Mouse (Mus musculus): ENCODE data around the gene Cinp. TPM values are rescaled to one million over a fixed set of nuclear protein-coding genes. Genes with fewer than 3 reads are reported as not detected.
A peak's percentile ranks its signal among the peaks of the same experiment; 100 is the strongest.

Gene Cinp
- polyA plus RNA-seq, 1 experiment, result 44.8 TPM

DNA sequence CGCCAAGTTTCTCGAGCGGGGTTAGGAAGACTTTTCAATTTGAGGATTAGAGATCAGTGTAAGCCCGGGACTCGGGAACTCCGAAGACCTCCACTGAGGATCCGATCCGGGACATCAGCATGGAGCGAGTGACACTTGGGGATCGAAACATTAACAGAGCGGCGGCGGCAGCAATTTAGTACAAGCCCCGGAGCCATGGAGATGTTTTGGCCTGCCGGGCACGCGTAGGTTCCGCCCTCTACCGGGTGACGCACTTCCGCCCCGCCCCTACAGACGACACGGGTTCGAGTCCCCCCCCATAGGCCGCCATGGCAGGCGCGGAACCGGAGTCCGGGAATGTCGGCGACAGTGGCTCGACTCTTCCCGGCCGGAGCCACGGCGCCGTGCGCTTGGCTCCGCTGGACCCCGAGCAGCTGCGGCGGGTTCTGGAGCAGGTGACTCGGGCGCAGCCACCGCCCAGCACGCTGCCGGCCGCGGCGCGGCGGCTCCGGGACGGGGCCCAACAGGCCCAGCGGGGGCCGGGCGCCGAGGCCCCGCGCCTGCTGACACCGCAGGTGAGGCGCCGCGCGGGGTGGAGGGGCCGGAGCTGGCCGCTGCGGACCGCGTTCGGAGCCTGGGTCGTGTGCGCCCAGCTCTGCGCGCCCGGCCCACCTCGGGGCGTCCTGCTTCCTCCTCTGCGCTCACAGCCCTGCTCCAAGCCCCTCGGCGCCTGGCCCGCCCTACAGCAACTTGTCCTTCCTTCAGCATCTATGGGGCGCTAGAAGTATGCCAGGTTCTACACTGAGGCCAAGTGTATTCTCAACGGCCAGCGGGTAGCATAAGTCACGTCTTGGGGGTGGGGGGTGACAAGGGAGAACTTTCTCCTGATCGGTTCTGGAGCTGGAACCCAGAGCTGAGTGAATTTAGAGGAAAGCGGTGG is 38.7 kb downstream of the Cinp start, which contains the start of gene Zfp839:
Gene Zfp839 (plus strand): TSS at position 244 of the 919 bp plus-strand sequence.
- Histone ChIP-seq H3K27ac (ENCODE audit: insufficient read depth, low read length) (peak within 1 kb of the TSS; percentile 21), H3K4me3 (ENCODE audit: insufficient read depth, low read length) (peak within 1 kb of the TSS; percentile 58), H3K4me1 (ENCODE audit: control insufficient read depth, insufficient read depth, low read length) (peaks cover 7% of the 10 kb centered on the region; the same call in 1 of the 2 replicates)
- TF ChIP-seq POLR2A (IDR thresholded peaks at IDR 0.05; ENCODE audit: low read depth, low read length) (peak; percentile 65), CTCF (IDR thresholded peaks at IDR 0.05; ENCODE audit: borderline replicate concordance, insufficient read depth, low read length) (no peak)

DNA sequence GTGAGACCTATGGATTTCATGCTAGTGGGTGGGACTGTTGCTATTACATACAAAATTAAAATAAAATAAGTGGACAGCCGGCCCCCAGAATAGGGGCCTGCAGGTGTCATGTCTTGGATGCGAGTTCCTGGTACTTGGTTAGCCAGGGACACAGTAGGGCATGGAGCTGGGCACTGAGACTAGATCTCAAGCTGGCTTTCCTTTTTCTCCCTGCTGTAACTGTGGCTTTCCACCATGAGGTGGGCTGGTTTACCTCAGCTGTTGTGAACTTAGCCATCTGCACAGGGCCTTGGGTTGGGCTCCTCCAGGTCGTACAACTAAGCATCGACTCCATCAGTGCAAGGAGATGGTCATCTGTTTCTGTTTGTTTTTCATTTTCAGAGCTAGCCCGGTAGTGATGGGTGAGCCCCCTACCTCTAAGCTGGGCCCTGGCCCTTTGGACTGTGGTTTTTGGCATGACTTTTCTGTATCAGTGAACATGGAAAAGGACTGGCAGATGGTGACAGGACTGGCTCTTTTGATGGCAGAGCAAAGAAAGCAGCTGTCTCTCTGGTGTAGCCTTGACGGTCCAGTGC is 42.7 kb downstream of the Cinp start:
- no peak overlapping the region for H3K27ac ChIP-seq (ENCODE audit: insufficient read depth, low read length)
- peak overlapping the region; percentile 43 for H3K4me3 ChIP-seq (ENCODE audit: insufficient read depth, low read length)
- no peak for TF ChIP-seq POLR2A (IDR thresholded peaks at IDR 0.05; ENCODE audit: low read depth, low read length)
- TF ChIP-seq CTCF (IDR thresholded peaks at IDR 0.05; ENCODE audit: borderline replicate concordance, insufficient read depth, low read length), result no peak
- H3K4me1 ChIP-seq (ENCODE audit: control insufficient read depth, insufficient read depth, low read length), result peaks cover 6% of the 10 kb centered on the region; the same call in 1 of the 2 replicates

DNA sequence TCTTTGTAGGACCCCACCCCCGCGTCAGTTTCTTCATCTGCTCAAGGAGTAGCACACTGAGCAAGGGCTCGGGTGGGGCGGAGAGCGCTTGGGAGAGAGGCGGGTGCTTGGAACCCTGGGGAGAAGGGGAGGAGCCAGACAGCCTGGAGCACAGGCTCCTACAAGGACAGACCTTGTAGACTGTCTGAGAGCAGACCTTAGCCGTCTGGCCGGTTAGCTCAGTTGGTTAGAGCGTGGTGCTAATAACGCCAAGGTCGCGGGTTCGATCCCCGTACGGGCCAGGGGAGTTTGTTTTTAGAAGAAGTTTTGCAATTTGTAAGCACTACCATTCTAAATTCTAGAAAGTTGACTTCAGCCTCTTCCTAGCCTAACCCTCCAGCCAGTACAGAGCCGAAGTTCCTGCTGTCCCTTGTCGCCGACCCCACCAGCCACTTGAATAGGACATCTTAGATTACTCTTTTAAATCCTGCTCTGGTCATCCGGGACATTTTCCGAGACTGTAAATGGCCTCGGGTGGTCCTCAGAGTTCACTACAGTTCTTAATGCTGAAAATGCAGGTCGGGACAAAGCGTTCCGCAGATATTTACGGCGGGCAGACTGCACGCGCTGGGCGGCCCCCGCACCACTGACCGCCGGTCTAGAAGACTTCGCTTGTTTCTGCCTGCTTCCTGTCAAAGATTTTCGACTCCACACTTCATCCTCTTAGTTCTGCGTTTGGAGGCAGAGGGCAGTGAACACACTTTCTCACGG is 43.6 kb downstream of the Cinp start:
- Histone ChIP-seq H3K4me3 (ENCODE audit: insufficient read depth, low read length) (peak overlapping the region; percentile 65), H3K4me1 (ENCODE audit: control insufficient read depth, insufficient read depth, low read length) (peaks cover 5% of the 10 kb centered on the region; the same call in 1 of the 2 replicates), H3K27ac (ENCODE audit: insufficient read depth, low read length) (peak overlapping the region; percentile 67)
- TF ChIP-seq CTCF (IDR thresholded peaks at IDR 0.05; ENCODE audit: borderline replicate concordance, insufficient read depth, low read length) (no peak), POLR2A (IDR thresholded peaks at IDR 0.05; ENCODE audit: low read depth, low read length) (no peak)

DNA sequence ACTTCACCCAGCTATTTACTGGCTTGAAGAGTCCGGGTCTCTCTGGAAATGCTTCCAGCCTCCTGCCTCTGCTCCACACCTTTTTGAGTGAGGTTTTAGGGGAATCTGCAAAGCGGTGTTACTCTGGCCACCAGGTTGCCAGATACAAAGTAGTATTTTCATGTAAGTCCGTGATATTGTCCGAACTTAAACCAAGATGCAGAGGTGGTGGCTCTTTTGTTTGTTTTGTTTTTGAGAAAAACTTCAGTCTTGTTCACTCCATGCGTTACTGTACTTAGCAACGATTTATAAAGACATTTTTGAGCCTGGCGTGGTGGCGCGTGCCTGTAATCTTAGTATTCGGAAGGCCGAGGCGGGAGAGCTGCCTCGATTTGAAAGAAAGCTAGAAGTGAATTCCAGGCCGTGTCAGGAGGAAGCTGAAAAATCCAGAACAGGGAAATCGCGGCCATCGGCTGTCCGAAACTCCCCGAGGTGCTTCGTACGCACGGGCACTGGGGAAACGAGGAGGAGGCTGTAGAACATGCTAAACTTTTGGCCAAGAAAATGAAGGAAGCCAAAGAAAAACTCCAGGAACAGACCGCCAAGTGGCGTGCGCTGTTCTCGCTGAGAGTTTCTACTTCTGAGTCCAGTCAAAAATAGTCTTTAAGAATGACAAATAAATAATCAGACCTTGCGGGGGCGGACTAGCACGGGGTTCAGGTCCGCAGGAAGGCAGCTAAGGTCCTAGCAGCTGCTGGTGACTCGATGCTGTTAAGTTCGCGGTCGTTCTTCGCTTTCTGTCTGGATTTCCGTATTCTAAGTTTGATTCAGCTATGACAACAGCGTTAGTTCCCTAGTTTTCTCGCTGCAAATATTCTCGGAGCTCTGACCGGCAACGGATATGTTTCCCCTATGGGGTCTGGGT is 44.5 kb downstream of the Cinp start:
- Histone ChIP-seq H3K27ac (ENCODE audit: insufficient read depth, low read length) (peak overlapping the region; percentile 67), H3K4me1 (ENCODE audit: control insufficient read depth, insufficient read depth, low read length) (peaks cover 5% of the 10 kb centered on the region; the same call in 1 of the 2 replicates), H3K4me3 (ENCODE audit: insufficient read depth, low read length) (peak overlapping the region; percentile 65)
- TF ChIP-seq POLR2A (IDR thresholded peaks at IDR 0.05; ENCODE audit: low read depth, low read length), result peak; percentile 44
- TF ChIP-seq CTCF (IDR thresholded peaks at IDR 0.05; ENCODE audit: borderline replicate concordance, insufficient read depth, low read length), result no peak

DNA sequence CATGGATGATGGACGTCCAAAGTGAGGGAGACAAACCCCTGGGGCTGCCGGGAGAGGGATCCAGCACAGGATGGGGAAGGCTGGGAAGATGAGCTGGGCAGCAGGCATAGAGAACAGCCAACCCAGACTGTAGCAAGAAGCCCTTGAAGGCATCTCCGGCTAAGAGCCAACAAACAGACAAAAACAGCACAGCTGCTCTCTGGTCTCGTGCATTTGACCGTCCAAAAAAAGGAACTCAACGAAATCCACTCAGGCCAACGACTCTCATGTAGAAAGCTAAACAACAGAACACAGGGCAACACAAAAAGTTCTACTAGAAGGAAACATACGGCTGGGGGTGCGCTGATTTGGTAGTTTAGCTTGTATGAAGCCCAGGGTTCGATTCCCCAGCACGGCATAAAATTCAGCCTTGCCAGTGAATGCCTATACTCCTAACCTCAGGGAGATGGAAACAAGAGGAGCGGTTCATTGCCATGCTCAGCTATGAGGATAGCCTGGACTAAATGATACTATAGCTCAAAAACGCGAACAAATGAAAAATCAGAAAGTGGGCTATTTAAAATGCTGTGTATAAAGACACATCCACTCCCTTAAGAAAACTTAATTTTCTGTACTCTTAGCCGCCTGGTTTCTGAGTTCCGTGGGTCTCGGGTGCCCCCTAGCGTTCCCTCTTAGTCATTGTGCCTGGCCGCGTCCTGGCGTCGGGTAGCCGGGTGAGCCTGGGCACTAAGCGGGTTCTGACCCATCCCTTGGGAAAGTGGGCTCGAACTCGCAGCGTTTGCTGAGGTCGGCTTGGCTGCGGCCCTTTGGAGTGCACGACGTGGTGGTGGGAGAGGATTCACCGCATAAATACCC is 45.5 kb downstream of the Cinp start:
- Histone ChIP-seq H3K4me3 (ENCODE audit: insufficient read depth, low read length) (peak overlapping the region; percentile 65), H3K4me1 (ENCODE audit: control insufficient read depth, insufficient read depth, low read length) (peaks cover 5% of the 10 kb centered on the region; the same call in 1 of the 2 replicates), H3K27ac (ENCODE audit: insufficient read depth, low read length) (no peak overlapping the region)
- TF ChIP-seq POLR2A (IDR thresholded peaks at IDR 0.05; ENCODE audit: low read depth, low read length), result no peak
- TF ChIP-seq CTCF (IDR thresholded peaks at IDR 0.05; ENCODE audit: borderline replicate concordance, insufficient read depth, low read length), result peak; percentile 79; the same call in 1 of the 2 replicates

DNA sequence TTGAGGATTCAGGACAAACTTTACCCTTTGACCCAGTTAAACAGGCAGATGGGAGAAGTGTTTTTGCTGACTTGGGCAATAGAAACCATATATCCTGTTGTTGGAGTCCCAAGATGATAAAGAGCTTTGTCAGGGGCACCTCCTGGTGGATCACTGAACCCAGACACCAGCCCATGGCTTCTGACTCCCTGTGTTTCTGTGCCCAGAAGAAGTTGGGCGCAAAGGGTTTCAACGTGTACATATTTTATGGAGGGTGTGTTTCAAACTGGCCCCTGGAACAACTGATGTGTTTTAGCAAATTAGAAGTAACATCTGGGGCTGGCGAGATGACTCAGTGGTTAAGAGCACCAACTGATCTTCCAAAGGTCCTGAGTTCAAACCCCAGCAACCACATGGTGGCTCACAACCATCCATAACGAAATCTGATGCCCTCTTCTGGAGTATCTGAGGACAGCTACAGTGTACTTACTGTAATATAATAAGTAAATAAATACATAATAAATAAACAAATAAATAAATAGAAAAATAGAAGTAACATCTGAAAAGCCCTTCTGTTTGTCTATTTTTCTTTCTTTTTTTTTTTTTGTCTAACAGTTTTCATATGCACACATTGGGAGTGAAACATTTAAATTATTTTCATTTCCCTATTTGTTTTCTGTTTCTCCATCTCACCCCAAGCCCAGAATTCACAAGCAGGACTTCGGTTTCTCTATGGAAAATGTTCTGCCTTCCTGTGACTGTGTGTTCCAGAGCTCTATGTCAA is 47.0 kb downstream of the Cinp start:
- H3K4me1 ChIP-seq (ENCODE audit: control insufficient read depth, insufficient read depth, low read length), result peaks cover 5% of the 10 kb centered on the region; the same call in 1 of the 2 replicates
- no peak overlapping the region for H3K27ac ChIP-seq (ENCODE audit: insufficient read depth, low read length)
- TF ChIP-seq POLR2A (IDR thresholded peaks at IDR 0.05; ENCODE audit: low read depth, low read length), result no peak
- no peak for TF ChIP-seq CTCF (IDR thresholded peaks at IDR 0.05; ENCODE audit: borderline replicate concordance, insufficient read depth, low read length)
- no peak overlapping the region for H3K4me3 ChIP-seq (ENCODE audit: insufficient read depth, low read length)

DNA sequence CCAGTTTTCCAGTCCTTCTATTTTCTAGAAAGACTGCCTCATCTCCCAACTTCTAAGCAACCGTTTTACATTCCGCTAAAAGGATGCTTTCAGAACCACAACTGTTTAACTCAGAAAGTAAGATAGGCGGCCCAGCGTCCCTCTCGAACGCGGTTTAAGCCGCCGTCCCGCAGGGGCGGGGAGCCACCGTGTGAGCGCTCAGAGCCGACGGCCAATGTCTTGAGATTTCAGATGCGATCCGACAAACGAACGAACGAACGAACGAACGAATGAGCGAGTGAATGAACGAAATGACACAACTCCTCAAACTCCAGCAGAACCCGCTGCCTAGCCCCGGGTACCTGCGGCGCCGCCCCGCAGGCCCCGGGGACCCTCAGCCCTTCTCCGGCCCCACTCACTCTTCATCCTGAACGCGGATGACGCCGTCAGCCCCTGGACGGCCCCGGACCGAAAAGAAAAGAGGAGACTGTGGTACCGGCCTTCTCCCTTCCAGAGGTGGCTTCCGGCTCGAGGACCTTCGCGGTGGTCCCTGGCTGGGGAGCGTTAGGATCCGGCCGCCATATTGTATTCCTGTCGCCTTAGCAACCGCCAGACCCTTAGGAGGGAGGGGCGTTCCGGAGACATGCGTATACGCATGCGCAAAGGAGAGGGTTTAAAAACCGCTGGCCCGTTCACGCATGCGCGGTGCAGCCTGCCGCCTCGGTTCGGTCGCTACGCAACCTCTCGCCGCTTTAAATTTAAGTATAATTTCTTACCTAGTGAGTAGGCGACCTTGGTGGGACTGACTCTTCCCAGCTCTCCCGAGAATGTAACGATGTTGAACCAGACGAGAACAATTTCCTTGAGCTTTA is 48.4 kb downstream of the Cinp start, which contains the start of gene Mok:
Gene Mok (minus strand): TSS at position 592 of the 851 bp plus-strand sequence.
- TF ChIP-seq POLR2A (IDR thresholded peaks at IDR 0.05; ENCODE audit: low read depth, low read length) (peak; percentile 31; the same call in 1 of the 2 replicates), CTCF (IDR thresholded peaks at IDR 0.05; ENCODE audit: borderline replicate concordance, insufficient read depth, low read length) (no peak)
- H3K4me1 ChIP-seq (ENCODE audit: control insufficient read depth, insufficient read depth, low read length), result no peaks in the 10 kb centered on the region
- peak within 1 kb of the TSS; percentile 81 for H3K4me3 ChIP-seq (ENCODE audit: insufficient read depth, low read length)
- H3K27ac ChIP-seq (ENCODE audit: insufficient read depth, low read length), result no peak within 1 kb of the TSS
